Mouse (Mus musculus) cortical plate, adult 2 months (tissue): ENCODE measurements around the gene Baz2b.

Source experiments
- CTCF ChIP-seq: fragments of 200-500 bp; IDR thresholded peaks from 2 replicates; pipeline ENCODE4 v1.5.1; 2011; ENCODE audit warnings: mild to moderate bottlenecking, control low read depth, low read length; ENCODE audit not compliant: insufficient read depth; ENCODE audit errors: extremely low read depth
- POLR2A ChIP-seq: fragments of 200-500 bp; IDR thresholded peaks from 2 replicates; pipeline ENCODE4 v1.6.1; 2011; ENCODE audit warnings: mild to moderate bottlenecking, low read length, control low read depth; ENCODE audit not compliant: insufficient read depth; ENCODE audit errors: extremely low read depth

DNA sequence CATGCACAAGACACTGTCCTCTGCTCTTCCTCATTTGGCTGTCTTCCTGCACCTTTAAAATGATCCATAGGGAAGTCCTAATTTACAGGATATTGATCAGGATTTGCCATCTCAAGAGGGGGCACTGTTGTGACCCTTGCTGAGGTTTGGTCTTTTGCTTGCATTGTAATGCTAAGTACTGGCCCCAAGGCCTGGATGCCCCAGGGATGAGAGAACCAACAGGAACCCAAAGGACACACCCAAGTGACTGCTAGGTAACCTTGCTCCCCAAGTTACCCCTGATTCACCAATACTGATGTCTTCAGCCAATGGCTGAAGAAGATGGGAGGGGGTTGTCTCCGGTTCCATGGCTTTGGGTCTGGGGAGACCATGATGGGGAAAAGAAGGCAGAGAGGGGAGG is 124.8 kb downstream of the Baz2b start:
- TF ChIP-seq CTCF = no peak
- TF ChIP-seq POLR2A = no peak
